Mouse (Mus musculus) hematopoietic stem cell, adult 5-6 weeks (primary cell): ENCODE measurements around the gene Cdk5r2. TPM values are rescaled to one million over a fixed set of nuclear protein-coding genes. Genes with fewer than 3 reads are reported as not detected.
A peak's percentile ranks its signal among the peaks of the same experiment; 100 is the strongest.

Experiments used
- ATAC-seq, 2 experiments: fragments of 125-278 bp in 1 of 2; replicated peaks in 1 of 2; 2 replicates each; pipeline ENCODE4 v1.8.0; 2016 to 2017; ENCODE audit warnings: inconsistent platforms in 2 of 2, mild to moderate bottlenecking in 2 of 2, moderate number of reproducible peaks in 2 of 2, low read depth in 1 of 2, moderate TSS enrichment in 1 of 2; ENCODE audit not compliant: low FRiP score in 2 of 2, poor library complexity in 2 of 2, severe bottlenecking in 2 of 2, insufficient read depth in 1 of 2, low TSS enrichment in 1 of 2
- total RNA-seq: library from RNA; stranded (forward); fragments of 172-1452, 232-1000 nt; gene quantifications from 2 replicates; pipeline ENCODE4 v1.2.3, GENCODE M21; 2017

Gene Cdk5r2
- total RNA-seq, 1 experiment from 2014 or later, result not detected

DNA sequence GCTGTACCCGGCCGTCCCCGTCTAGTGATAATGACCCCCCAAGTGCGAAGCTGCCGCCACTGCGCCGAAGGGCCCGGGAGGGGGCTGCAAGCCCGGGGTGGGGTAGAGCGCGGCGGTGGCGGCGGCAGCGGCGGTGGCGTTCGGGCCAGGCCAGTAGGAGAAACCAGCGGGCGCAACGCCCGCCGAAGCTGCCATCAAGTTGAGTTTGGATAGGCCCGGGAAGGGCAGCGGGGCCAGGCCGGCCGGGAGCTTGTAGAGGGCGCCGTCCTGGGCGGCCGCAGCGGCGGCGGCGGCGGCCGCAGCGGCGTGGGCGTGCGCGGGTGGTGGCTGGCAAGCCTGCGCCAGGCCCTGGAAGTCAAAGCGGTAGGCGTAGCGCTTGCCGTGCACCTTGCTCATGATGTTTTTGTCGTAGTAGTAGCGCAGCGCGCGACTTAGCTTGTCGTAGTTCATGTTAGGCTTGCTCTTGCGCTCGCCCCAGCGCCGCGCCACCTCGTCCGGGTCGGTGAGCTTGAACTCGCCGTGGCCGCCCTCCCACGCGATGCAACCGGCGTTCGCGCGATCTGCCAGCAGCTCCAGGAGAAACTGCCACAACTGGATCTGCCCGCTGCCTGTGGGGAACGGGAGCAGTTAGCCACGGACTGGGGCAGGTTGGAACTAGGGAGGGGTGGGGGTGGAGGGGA lies 27.5 kb downstream of the Cdk5r2 start:
- ATAC-seq, result no peak

DNA sequence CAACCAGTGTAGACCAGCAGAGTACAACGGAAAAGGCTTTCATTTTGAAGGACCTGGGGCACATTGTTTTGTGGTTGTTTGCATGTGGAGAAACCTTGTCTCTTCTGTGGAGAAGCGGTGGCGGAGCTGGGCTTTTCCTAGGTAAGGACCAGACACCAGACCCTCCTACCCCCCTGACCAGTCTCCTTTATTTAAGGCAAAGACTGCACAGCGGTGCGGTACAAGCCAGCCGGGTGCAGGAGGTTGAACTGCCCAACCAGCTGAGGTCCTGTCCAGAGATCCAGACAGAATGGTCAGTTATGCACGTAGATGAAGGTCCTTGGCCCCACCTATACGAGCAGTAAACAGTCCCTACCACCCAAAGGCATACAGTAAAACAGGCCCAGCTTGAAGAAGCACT lies 28.1 kb downstream of the Cdk5r2 start:
- ATAC-seq, result no peak

DNA sequence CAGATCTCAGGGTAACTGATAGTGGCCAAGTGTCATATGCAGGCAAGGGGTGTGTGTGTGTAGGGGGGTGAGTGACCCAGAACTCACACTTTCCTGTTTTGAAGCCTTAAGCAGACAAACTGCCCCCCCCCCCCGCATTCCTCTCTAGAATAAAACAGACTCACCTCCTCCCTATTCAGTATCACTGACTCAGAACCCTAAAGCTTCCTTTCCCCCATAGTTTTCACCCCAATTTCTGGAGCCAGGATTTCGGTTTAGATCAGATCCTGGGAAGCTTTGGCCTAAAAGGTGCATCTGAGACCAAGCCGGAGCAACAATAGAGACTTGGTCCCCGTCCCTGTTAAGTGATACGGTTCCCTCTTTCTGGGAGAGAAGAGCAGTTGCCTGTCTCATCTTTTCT lies 28.7 kb downstream of the Cdk5r2 start:
- no peak for ATAC-seq

DNA sequence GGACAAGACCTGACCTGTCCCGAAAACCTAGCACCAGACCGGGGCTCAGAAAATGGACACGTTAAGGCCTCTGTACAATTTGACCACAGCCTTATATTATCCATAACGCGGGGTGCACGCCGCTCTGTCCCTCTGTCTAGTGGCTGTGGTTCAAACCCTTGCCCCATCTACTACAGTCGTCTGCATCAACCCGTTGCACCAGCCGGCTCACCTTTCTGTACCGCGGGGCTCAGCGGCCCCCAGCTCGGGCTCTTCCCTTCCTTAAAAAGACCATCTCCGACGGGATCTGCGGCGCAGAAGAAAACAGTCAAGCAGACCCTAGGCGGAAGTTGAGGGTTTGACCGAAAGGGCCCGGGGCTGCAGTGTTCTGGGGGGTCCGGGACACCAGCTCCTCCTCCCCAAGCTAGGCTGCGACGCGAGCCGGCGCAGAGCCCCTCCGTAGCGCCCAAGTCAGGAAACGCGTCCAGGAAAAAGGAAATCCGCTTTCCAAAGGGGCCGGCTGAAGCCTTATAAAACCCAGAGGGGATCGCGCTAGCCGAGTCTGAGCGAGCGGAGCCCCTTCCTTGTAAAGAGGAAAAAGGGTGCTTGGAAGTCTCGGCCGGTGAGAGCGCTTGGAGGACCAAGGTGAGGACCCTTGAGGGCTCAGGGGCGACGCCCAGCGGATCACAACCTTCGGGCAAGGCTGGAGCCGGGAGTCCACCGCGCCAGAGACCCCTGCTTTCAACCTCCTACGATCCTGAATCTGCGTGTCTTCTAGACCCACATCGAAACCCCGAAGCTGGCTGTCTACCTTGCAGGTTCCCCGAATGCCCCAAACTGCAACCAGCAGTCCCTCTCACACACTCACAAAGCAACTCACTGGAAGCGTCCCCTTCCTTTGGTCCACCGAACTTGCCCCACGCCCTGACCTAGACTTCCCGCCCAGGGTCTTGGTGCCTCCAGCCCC lies 29.7 kb downstream of the Cdk5r2 start:
- 0 out of 4 replicates have a peak, but pooled peaks of 1 of the 2 experiments have one; percentile 10 for ATAC-seq

DNA sequence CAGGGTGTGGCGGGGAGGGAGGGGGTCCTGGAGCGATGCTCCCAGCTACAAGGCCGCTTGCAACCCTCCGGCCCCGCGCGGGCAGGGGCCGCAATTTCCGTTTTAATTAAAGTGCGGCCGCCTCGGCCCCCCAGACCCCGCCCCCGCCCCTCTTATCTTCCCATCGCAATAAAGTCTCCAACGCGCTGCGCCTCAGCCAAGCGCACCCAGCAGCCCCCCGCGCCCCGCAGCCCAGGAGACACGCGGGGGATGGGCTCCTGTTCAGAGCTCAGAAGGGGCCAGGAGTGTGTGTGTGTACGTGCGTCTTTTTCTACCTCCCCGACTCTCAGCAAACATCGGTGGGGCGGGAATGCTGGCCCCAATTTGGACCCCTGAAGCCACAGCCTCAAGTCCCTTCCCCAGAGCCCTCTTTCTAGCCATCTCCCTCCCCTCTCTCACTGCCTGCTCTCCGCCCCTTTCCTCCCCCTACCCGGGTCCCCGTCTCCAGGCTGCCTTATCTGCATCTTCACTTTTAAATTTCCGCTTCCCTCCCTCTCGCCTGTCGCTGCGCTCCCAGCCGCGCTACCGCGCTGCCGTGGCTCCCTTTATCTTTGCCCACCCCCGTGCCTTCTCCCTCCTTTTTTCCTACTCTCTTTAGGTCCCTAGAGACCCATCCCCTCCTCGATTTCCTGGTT lies 30.8 kb downstream of the Cdk5r2 start, which contains the start of gene Fev:
TSS of gene Fev (minus strand) at position 51 of the 674 bp plus-strand sequence.
- no peak for ATAC-seq

DNA sequence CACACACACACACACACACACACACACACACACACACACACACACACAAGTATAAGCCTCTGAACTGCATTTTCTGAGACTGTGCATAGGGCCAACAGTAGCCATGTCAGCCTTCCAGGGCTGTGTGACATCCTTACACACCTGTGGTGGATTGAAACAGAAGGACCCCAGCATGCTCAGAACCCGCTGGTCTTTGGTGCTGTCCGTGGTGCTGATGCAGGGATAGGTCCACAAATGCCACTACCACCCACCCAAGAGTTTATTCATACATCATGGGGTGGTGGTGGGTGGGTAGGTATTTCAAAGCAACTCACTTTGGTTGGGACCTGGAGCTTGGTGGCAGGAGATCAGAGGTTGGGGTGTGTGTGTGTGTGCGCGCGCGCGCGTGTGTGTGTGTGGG lies 36.8 kb downstream of the Cdk5r2 start:
- ATAC-seq, result peak in 1 of 2 experiments; percentile 42; a peak in 1 of 4 replicates

DNA sequence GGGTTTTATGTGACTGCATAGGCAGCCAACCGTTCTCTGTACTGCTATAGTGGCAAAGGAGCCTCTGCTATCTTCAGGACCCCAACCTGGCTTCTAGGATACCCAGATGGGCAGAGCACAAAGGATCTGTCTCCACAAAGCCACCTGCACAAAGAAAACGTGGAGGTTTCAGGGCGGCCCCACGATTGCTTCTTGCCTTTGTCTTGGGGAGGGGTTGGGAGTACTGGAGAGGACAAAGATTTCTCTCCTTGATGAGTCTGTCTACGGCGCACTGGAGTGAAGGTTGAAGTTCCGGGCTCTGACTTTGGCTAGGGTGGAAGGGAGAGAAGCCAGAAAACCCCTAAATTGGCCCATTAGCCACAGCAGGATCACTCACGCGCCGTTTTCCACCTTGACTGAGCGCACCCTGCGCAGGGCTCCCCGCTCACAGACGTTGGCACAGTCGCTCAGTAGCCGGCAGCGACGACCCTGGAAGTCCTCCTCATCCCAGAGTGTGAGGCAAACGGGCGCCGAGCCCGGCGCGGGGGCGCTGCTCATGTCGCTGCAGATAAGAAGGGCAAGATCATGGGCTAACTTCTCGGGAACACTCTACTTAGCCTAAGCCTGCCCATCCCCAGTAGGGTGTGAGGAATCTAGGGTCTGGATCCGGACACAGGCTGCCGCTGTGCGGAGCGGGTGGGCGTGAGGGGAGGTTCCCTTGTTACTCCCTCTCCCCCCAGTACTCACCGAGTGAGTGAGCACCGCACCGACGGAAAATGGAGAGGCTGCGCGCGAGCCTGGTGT lies 37.8 kb downstream of the Cdk5r2 start:
- ATAC-seq, result no peak

DNA sequence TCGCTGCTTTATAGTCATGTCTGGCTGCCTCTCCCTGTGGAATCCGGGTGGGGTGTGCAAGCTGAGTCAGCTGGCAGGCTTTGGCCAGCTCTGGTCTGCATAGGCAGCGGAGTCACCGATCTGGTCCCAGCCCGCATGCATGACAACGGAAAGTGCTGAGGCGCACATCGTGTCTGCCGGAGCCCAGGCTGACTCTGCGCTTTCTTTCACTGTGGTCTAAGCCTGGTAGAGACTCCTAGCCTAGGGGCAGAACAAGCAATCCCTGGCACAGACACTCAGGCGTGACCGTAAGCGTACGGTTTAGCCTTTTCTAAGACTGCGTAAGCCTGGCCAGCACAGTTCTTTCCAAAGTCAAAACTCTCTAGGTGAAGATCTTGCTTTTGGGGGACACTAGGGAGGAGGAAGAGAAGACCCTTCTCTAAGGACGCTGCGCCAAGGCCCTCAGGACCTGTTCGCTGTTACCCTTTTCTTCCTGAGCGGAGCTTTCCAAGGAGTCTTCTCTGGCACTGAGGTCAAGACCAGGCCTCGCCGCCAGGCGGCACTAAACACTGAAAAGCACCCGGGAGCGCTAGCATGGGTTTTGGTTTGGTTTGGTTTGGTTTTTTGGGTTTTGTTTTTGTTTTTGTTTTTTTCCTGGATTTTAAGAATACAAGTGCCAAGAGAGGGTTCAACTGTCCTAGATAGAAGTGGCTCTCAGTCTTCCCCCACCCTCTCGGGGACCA lies 38.6 kb downstream of the Cdk5r2 start, which contains the start of gene Cryba2:
TSS of gene Cryba2 (minus strand) at position 10 of the 722 bp plus-strand sequence.
- peak; percentile 33 to 46; a peak in 1 of 4 replicates for ATAC-seq

DNA sequence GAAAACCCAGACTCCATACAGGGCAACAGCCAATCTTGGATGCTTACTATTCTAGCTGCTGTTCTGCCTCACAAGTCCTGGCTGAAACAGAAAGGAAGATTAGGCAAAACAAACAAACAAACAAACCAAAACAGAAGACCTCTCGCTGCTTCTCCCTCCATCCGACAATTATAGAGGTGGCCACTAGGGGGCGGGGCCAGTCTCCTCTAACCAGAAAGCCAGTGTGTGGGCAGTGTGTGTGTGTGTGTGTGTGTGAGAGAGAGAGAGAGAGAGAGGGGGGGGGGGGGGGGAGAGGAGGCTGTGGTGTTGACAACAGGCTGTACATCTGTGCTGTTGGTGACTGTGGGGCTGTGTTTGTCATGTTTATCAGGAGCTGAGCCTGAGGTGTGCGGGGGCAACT lies 40.2 kb downstream of the Cdk5r2 start:
- ATAC-seq, result no peak

DNA sequence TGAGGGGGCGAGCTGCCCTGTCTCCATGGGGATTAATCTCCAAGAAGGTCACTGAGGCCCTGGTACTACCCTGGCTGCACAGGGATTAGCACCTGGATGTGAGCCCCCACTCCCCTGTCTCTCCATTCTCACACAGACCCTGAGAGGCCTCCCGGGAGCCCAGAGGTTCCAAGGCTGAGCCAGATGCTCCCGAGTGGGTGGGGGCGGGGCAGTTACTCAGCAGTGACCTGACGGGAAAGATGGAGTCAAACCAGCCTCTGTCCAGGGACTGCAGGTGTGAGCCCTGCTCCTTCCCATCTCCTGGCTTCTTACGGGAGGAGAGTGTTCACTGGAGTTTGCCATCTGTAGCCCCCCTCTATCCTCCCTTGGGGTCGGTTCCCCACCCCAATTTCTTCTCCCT lies 43.2 kb downstream of the Cdk5r2 start:
- no peak for ATAC-seq

DNA sequence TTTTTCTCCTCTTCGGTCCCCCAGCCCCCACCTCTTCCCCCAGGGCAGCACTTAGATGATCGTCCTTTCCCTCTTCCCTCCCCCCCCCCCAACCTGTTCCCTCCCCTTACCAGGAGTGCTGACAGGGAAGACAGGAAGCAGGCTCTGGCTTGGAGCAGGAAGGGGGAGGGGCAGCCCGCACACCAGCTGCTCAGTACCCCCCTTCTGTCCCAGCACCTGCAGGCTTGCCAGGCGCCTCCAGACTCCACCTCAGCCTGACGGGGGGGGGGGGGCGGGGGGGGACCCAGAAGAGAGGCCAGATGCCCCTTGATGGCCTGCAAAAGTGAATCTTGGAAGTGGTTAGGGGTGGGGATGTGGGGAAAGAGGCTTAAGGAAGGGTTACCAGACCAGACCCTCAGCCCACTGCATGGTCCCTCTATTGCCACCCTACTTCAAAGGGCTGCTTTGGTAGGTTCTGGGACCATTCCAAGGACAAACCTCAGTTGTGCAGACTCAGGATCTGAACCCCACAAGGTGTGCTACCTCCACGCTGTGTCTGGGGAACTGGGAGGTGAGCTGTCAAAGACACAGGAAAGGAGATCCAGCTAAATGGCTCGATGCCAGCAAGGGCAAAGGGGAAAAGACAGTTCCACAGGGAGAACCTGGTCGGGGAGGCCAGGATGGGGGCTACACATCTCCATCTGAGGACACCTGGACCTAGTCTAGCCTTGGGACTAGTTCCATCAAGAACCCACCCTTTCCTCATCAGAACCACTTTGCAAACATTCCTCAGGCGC lies 44.1 kb downstream of the Cdk5r2 start:
- ATAC-seq, result no peak

DNA sequence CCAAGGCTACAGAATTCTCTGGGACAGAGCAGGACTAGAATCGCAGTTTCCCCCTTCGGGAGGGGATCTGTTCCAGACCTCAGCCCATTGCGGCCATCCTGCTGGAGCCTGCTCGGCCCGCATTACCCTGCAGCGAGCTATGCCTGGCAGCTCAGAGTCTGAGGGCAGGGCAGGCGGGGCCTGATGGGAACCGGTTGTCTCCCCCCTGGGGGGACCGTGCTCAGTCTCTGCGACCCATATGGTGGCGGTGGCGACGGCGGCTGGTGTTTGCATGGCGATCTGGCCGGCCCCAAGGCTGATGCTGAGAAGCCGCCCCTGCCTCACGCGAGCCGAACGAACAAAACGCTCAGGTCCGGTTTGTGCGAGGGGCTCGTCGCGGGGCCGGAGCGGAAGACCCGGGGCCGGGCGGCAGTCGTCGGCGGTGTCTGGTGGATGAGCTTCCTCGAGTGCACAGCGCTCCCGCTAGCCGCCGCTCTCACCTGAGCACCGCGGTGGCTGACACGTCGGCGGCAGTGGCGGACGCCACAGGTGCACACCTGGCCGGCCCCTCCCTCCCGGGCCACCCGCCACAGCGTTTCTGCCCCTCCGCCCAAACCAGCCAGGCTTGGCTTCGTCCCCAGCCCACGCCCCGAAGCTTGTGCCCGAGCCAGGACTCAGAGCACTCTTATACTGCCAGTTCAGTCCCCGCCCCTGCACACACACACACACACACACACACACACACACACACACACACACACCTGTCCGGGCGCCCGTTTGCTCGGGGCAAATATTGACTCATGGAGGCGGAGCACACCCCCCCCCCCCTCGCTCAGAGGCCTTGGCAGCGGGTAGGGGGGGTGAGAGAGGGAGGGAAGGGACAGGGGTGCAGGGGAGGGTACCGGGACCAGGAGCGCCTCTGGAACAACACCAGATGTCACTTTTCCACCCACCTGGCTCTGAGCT lies 45.9 kb downstream of the Cdk5r2 start:
- 0 out of 4 replicates have a peak, but pooled peaks of 1 of the 2 experiments have one; percentile 17 for ATAC-seq

DNA sequence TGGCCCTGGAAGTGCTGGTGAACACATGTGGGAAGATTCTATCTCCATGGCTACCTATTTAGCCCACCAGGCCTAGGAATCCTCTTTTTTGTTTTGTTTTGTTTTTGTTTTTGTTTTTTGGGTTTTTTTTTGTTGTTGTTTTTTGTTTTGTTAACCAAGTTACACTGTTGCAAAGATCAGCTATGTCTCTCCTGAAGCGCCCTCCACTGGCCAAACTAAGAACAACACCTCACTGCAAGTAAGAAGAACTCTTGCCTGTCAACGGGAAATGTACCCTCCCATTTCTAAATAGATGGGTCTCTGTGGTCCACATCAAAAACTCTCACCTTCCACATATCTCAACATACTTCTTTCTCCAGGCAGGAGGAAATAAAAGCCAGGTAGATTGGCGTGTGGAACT lies 47.0 kb downstream of the Cdk5r2 start:
- ATAC-seq, result no peak

DNA sequence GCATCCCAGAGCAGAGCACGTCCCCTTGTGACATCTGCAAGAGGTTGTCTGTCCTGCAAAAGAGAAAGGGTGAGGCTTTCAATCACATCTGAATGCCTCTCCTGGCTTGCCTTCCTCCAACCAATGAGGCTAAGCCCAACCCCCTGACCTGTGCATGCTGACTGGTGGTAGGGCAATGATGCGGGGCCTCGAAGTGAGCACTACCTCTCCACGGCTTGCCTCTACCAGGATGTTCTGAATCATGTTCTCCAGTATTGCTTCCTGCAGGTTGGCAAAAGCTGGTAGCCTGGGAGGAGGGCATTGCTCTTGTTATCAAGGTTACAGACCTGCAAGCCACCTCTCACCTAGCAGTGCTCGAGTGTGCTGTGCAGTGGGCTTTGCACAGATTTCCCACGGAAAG lies 47.5 kb downstream of the Cdk5r2 start:
- ATAC-seq, result no peak
